Mouse (Mus musculus) bone marrow macrophage, adult 2 months (primary cell): Measurements from ENCODE around the gene Acnat1. TPM values are rescaled to one million over a fixed set of nuclear protein-coding genes. Genes with fewer than 3 reads are reported as not detected.
"Not testable (repeated sequence)": the region's sequence is repeated elsewhere in the genome, so short reads cannot be mapped to it uniquely, and the experiment has no call there.

Source experiments
- H3K27ac ChIP-seq: 2 replicates; pipeline ENCODE4 v1.5.1; 2012; ENCODE audit warnings: low read depth, low read length; ENCODE audit not compliant: insufficient read depth
- H3K4me1 ChIP-seq: 2 replicates; pipeline ENCODE4 v1.6.1; 2012; ENCODE audit warnings: low read length; ENCODE audit not compliant: control insufficient read depth, insufficient read depth
- H3K4me3 ChIP-seq: 2 replicates; pipeline ENCODE4 v1.5.1; 2012; ENCODE audit warnings: mild to moderate bottlenecking, low read length, moderate library complexity; ENCODE audit not compliant: insufficient read depth
- CTCF ChIP-seq: IDR thresholded peaks from 2 replicates; pipeline ENCODE4 v1.5.1; 2012; ENCODE audit warnings: low read depth, mild to moderate bottlenecking, low read length, moderate library complexity
- POLR2A ChIP-seq: IDR thresholded peaks from 2 replicates; pipeline ENCODE4 v1.6.1; 2012; ENCODE audit warnings: mild to moderate bottlenecking, low read depth, low read length, borderline replicate concordance
- polyA plus RNA-seq: library from polyadenylated mRNA; stranded (reverse); fragments of >200 nt; gene quantifications from 2 replicates; pipeline ENCODE4 v1.2.4, GENCODE M21; 2012; ENCODE audit not compliant: missing spikeins, insufficient read depth, insufficient read length

Acnat1 gene
- polyA plus RNA-seq, 1 experiment, result not detected

DNA sequence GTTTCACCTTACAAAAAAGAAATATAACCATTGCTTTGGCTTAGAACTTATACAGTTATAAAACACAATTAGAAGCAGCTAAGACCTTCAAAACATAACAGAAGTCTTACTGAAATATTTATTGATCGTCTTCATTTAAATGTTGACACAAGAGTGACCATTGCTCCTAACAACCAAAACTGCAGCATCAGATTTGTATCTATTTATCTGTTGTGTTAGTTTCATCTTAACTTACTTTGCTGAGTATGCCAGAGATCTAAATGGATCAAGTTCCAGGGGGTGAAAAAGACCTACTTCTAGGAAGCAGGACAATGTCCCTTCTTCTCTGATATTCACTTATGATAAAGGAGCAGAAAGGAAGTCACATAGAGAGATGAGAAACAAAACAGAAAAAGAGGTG lies 29.9 kb upstream of the Acnat1 start:
- no peak overlapping the region for H3K4me3 ChIP-seq

GRCm38 (mm10) chr4:49485934-49486650 lies 12.4 kb upstream of the Acnat1 start:
- not testable (repeated sequence) for H3K4me3 ChIP-seq, H3K27ac ChIP-seq, H3K4me1 ChIP-seq

More for the DNA sequence above, 29.9 kb upstream of the Acnat1 start:
- H3K4me1 ChIP-seq, result no peaks in the 10 kb centered on the region
- H3K27ac ChIP-seq, result no peak overlapping the region
- TF ChIP-seq POLR2A, result no peak
- TF ChIP-seq CTCF, result no peak

DNA sequence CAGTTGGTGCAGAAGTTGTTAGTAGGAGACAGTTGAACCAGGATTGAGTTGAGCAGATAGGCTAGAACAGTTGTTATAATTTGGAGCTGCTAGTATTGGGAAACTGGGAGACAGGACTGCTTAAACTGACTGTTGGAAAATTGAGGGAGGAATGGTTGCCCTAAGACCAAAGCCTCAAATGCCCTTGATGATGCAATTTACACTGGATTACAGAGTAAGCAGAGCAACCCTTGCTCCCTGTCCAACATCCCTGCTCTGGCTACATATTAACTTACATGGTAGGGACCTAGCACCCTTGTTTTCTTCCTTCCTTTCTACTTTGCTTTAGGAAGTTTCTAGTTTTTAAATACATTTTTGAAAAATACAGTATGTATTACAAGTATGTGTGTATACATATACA lies 11.7 kb upstream of the Acnat1 start:
- Histone ChIP-seq H3K4me3 (no peak overlapping the region), H3K4me1 (no peaks in the 10 kb centered on the region), H3K27ac (no peak overlapping the region)
- TF ChIP-seq CTCF, result no peak
- TF ChIP-seq POLR2A, result no peak

DNA sequence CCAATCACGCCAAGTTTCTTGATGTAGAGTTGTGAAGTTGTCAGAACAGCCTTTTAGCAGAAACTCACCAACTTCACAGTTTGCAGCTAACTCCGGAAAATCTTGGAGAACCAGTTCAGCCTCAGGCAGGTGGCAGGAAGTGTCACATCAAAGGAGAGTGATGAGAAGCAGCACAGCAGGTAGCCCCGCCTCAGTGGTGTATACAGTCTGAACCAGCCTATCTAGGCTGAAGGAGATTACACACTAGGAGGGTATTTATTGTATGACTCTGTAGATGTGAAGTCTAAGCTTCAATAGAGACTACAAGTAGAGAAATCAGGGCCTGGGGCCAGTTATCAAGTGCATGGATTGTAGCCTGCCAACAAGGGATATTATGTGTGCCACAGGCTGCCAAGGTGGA lies 7.2 kb upstream of the Acnat1 start:
- no peak overlapping the region for H3K27ac ChIP-seq
- H3K4me3 ChIP-seq, result no peak overlapping the region
- TF ChIP-seq POLR2A (no peak), CTCF (no peak)
- no peaks in the 10 kb centered on the region for H3K4me1 ChIP-seq

DNA sequence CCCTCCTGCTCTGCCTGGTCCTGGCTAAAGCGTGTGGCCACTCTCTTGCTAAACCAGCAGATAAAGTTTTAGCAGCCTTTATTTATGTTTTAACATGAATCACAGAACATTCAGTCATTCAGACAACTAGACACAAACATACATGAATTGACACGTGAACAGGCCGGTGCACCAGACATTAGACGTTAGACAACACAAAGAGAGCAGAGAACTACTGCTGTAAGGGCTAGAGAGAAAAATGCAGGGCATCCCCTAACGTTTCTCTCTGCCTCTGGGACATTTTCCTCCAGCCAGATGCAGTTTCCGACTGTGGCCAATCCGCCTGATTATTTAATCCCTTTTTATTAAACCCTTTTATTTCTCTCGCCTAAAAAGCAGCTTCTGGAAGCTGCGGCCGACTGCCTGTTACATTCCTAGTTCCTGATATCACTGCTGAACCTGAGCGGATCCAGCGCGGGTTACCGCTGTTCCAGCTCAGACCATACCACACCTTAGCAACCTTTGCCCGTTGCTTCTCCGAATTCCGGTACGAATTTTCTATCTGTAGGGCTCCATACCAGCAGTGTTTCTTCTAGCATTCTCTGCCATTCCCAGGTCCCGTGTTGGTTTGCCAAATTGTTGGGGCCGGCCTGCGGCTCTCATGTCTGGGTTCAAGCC lies 6.5 kb upstream of the Acnat1 start:
- Histone ChIP-seq H3K4me1 (no peaks in the 10 kb centered on the region), H3K4me3 (no peak overlapping the region), H3K27ac (no peak overlapping the region)
- TF ChIP-seq POLR2A (no peak), CTCF (no peak)

- H3K4me1 ChIP-seq, H3K4me3 ChIP-seq, H3K27ac ChIP-seq: not testable (repeated sequence)
These were observed 5.3 kb upstream of the Acnat1 start for GRCm38 (mm10) chr4:49479035-49479434.

DNA sequence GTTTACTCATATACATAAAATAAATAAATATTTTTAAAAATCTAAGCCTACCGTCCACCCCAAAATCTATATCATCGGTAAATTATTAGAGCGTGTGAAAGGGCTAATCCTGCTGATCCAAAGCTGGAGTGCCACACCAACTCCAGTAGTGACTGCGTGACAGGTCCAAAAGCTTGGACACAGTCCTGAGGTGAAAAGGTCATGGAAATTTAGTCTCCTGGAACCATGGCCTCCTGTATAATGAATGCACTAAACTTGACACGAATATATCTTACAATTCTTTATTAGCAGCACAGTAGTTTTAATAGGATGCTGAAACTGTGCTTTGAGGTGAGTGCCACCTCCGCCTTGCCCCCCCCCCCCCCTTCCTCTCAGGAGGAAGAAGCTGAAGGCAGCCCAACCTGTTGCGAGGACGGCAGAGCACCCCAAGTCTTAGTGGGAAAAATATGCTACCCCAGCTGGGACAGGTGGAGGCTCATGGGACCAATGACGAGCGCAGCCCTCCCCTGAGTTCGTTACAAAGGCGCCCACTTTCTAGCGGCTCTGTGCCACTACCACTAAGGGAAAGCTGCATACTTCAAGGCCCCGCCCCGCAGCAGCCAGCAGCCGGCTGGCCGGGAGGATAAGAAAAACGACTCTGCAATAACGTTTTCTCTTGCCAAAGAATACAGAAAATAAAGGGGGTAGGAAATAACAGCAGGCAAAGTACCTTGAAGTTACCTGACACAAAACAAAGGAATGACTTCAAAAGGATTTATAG lies 4.6 kb upstream of the Acnat1 start:
- no peaks in the 10 kb centered on the region for H3K4me1 ChIP-seq
- no peak overlapping the region for H3K4me3 ChIP-seq
- TF ChIP-seq POLR2A, result no peak
- TF ChIP-seq CTCF, result no peak
- no peak overlapping the region for H3K27ac ChIP-seq

- Histone ChIP-seq H3K4me3 (no peak overlapping the region), H3K27ac (no peak overlapping the region), H3K4me1 (no peaks in the 10 kb centered on the region)
- TF ChIP-seq CTCF, result no peak
- TF ChIP-seq POLR2A, result no peak
These were observed 871 bp upstream of the Acnat1 start for GRCm38 (mm10) chr4:49474583-49474982.

GRCm38 (mm10) chr4:49469435-49470151 lies 4.1 kb downstream of the Acnat1 start:
- TF ChIP-seq CTCF (no peak), POLR2A (no peak)
- Histone ChIP-seq H3K4me3 (no peak overlapping the region), H3K4me1 (no peaks in the 10 kb centered on the region), H3K27ac (no peak overlapping the region)

GRCm38 (mm10) chr4:49467360-49467759 lies 6.4 kb downstream of the Acnat1 start:
- Histone ChIP-seq H3K4me3 (no peak overlapping the region), H3K4me1 (no peaks in the 10 kb centered on the region), H3K27ac (no peak overlapping the region)
- no peak for TF ChIP-seq POLR2A
- no peak for TF ChIP-seq CTCF
